Mouse (Mus musculus): ENCODE measurements at regions not wholly inside any gene's neighbourhood (a gene's known extent, or its start where the extent isn't known, plus 50 kb on each side); places are given as distances from the start of the nearest gene placed in this dataset.

- DNase-seq (ENCODE audit: low spot score in 2 of 2), result no peak
Observed at GRCm38 (mm10) chr9:93955235-93956040, 582.4 kb downstream of the 1190002N15Rik start.

DNA sequence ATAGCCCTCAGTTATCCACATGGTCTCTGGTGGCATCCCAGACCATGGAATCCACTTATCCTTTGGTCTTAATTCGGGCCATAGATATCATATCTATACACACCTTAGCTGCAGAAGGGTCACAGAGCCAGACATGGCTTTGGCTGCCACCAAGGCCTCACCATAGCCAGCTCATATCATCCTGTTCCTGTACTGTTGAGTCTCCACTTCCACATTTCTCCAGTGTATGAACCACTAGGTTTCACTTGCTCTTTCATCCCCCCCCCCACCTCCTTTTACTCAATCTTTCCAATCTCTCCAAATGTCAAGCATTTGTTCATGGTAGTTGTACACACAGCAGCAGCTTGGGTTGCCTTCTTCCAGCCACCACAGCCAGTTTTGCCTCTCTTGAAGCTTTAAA is 589.2 kb downstream of the 1190002N15Rik start:
- DNase-seq (ENCODE audit: low spot score in 2 of 2), result no peak

- no peak for DNase-seq (ENCODE audit: low spot score in 2 of 2)
Observed at GRCm38 (mm10) chr9:93947053-93947452, 590.8 kb downstream of the 1190002N15Rik start.

GRCm38 (mm10) chr9:93940193-93940592 is 597.7 kb downstream of the 1190002N15Rik start:
- DNase-seq (ENCODE audit: low spot score in 2 of 2), result no peak

- DNase-seq (ENCODE audit: low spot score in 2 of 2), result no peak
Observed at GRCm38 (mm10) chr9:93930684-93931083, 607.2 kb downstream of the 1190002N15Rik start.

DNA sequence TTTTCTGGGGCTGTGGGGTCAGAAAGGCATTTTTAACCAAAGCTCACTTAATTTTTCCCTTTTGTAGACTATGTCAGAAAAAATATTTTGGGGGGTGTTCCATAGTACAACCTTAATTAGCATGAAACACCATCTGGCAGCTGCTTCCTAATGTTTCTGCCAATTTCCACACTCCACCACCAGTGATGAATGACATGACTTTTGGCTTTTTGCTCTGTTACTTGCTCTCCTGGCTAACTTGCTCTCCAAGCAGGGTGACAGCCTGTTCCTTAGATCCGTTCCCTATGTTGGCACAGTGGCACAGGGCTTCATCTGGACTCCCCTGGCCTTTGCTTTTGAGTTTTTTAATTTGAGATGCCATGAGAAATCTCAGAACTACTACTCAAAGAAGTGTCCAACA is 648.6 kb downstream of the 1190002N15Rik start:
- no peak for DNase-seq (ENCODE audit: low spot score in 2 of 2)

- no peak for DNase-seq (ENCODE audit: low spot score in 2 of 2)
Observed at GRCm38 (mm10) chr9:93880112-93880511, 657.8 kb downstream of the 1190002N15Rik start.

- DNase-seq (ENCODE audit: low spot score in 2 of 2), result no peak
Observed at GRCm38 (mm10) chr9:93879572-93879971, 658.3 kb downstream of the 1190002N15Rik start.

DNA sequence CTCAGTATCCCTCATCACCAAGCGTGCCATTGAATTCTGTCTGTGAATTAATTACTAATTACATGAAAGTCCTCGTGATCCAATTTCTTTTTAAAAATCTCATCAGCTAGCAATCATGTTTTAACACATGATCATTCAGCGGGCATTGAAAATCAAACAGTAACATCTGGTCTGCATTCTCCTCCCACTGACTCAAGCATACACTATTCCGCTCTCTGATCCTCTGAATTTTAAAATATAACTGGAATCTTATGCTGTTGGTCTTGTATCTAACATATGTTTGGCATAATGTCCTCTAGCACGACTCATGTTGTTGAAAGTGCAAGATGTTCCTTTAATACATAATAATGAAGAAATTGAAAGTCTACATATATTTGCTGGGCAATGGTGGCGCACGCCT is 667.1 kb downstream of the 1190002N15Rik start:
- no peak for DNase-seq (ENCODE audit: low spot score in 2 of 2)

DNA sequence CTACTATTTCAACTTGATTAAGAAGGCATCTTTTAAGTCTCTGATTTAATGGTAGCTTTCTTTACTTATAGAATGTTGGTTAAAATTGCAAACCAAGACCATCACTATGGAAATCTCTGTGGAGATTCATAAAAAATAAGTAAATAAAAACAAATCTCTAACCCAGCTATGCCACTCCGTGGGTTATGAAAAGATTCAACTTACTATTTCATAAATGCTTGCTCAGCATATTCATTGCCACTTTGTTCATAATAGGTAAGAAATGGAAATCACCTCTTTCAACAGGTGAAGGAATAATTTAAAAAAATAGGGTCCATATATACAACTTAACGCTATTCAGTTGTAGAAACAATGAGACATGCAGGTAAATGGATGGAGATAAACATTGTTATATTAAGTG is 679.9 kb downstream of the 1190002N15Rik start:
- DNase-seq (ENCODE audit: low spot score in 2 of 2), result no peak

GRCm38 (mm10) chr9:93846411-93846810 is 691.5 kb downstream of the 1190002N15Rik start:
- DNase-seq (ENCODE audit: low spot score in 2 of 2), result no peak

DNA sequence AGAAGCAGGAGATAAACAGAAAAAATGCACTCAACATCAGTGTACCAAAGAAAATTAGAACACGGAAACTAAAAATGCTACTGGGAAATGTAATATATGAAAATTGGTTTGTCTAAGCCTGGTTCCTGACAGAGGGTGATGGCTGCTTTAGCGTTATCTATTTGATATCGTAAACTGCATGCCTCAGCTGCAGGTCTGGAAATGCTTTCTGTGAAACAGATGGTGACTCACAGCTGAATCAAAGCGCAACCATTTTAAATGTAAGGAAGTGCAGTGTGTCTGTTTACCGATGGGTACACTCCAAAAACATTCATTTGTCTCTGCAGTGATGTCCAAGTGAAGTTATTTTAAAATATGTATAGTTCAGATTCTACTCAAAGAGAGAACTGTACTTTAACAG is 694.0 kb downstream of the 1190002N15Rik start:
- DNase-seq (ENCODE audit: low spot score in 2 of 2), result no peak
